Mouse (Mus musculus) adrenal gland, postnatal 14 days (tissue): Measurements from ENCODE around the gene Aox2. TPM values are rescaled to one million over a fixed set of nuclear protein-coding genes. Genes with fewer than 3 reads are reported as not detected.

Source experiments
- DNase-seq: peaks from one replicate; pipeline ENCODE4 v3.0.0; 2021; ENCODE audit warnings: mixed read lengths
- total RNA-seq: library from RNA; stranded (reverse); gene quantifications from 2 replicates; pipeline ENCODE4 v1.2.3, GENCODE M21; 2021

Gene Aox2
- total RNA-seq, 1 experiment from 2014 or later, result 0.26 TPM

- no peak for DNase-seq
Observed at GRCm38 (mm10) chr1:58288091-58288490, 10.0 kb downstream of the Aox2 start.

- no peak for DNase-seq
Observed at GRCm38 (mm10) chr1:58289863-58290469, 11.8 kb downstream of the Aox2 start.

- DNase-seq, result no peak
Observed at GRCm38 (mm10) chr1:58291394-58292300, 13.5 kb downstream of the Aox2 start.

- no peak for DNase-seq
Observed at GRCm38 (mm10) chr1:58294730-58295129, 16.6 kb downstream of the Aox2 start.

GRCm38 (mm10) chr1:58296278-58296677, 18.2 kb downstream of the Aox2 start:
- DNase-seq, result peak; percentile 88

GRCm38 (mm10) chr1:58296821-58297220, 18.7 kb downstream of the Aox2 start:
- DNase-seq, result no peak

GRCm38 (mm10) chr1:58298347-58298746, 20.2 kb downstream of the Aox2 start:
- DNase-seq, result peak; percentile 48

GRCm38 (mm10) chr1:58301073-58301472, 22.9 kb downstream of the Aox2 start:
- DNase-seq, result no peak

GRCm38 (mm10) chr1:58302015-58302414, 23.9 kb downstream of the Aox2 start:
- no peak for DNase-seq

- no peak for DNase-seq
Observed at GRCm38 (mm10) chr1:58303009-58303408, 24.9 kb downstream of the Aox2 start.

- DNase-seq, result no peak
Observed at GRCm38 (mm10) chr1:58303726-58304125, 25.6 kb downstream of the Aox2 start.

GRCm38 (mm10) chr1:58304296-58304695, 26.2 kb downstream of the Aox2 start:
- peak; percentile 45 for DNase-seq

- no peak for DNase-seq
Observed at GRCm38 (mm10) chr1:58307181-58307580, 29.1 kb downstream of the Aox2 start.

- no peak for DNase-seq
Observed at GRCm38 (mm10) chr1:58308594-58308993, 30.5 kb downstream of the Aox2 start.

GRCm38 (mm10) chr1:58309853-58310252, 31.7 kb downstream of the Aox2 start:
- DNase-seq, result peak; percentile 37

GRCm38 (mm10) chr1:58311221-58311864, 33.2 kb downstream of the Aox2 start:
- no peak for DNase-seq

- DNase-seq, result no peak
Observed at GRCm38 (mm10) chr1:58313173-58313572, 35.0 kb downstream of the Aox2 start.

GRCm38 (mm10) chr1:58315532-58315931, 37.4 kb downstream of the Aox2 start:
- DNase-seq, result no peak

- no peak for DNase-seq
Observed at GRCm38 (mm10) chr1:58333222-58333621, 55.1 kb downstream of the Aox2 start.

GRCm38 (mm10) chr1:58339901-58340300, 61.8 kb downstream of the Aox2 start:
- DNase-seq, result peak; percentile 7

GRCm38 (mm10) chr1:58341576-58341975, 63.5 kb downstream of the Aox2 start:
- peak; percentile 39 for DNase-seq

- DNase-seq, result no peak
Observed at GRCm38 (mm10) chr1:58343861-58344260, 65.7 kb downstream of the Aox2 start.

- DNase-seq, result no peak
Observed at GRCm38 (mm10) chr1:58344570-58344969, 66.4 kb downstream of the Aox2 start.
